Mouse (Mus musculus) retina, embryonic 14.5 days (tissue): ENCODE measurements around the gene Kcnc4.

Source experiments
- DNase-seq: peaks from one replicate; pipeline ENCODE4 v3.0.0-alpha.2; 2015; ENCODE audit warnings: low spot score

Gene Kcnc4

GRCm38 (mm10) chr3:107459196-107459772 is at the start of gene Kcnc4:
Gene Kcnc4 (minus strand): TSS chr3:107459552.
- DNase-seq: peak; percentile 42

- DNase-seq: no peak
Measured at GRCm38 (mm10) chr3:107508696-107509095, 49.3 kb upstream of the Kcnc4 start.

DNA sequence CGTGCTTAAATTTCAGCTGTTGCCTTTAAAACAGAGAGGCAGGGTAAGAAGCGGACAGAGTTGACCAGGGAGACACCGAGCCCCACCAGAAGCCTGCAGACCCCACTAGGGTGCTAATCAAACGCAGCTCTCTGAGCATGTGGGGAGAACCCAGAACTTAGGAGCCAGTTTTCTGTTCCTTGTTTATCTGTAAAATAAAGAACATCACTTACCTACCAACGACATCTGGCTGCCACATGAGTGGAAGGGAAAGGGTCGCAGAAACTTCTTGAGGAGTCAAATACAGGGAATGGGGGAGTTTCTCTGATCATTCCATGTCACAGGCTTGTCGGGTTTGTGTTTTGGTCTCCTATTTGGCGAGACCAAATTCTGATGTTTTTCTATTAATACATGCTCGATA is 48.6 kb upstream of the Kcnc4 start:
- no peak for DNase-seq

DNA sequence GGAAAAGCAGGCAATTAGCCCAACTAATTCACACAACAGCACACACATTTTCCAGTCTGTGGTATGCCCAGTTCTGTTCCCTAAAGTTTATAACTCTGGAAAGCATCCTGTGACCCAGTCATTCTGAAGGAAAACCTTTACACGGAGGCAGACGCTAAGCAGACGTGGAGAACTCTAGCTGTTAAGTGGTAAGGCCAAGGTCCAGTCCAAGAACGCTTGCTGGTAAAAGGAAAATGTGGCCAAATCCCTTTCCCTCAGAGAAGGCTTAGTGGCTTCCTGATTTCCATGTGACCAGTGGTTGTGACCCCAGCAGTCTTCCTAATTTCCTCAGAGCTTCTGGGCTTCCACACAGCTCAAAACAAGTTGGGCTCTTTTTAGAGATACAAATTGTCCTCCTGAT is 47.2 kb upstream of the Kcnc4 start:
- DNase-seq: no peak

DNA sequence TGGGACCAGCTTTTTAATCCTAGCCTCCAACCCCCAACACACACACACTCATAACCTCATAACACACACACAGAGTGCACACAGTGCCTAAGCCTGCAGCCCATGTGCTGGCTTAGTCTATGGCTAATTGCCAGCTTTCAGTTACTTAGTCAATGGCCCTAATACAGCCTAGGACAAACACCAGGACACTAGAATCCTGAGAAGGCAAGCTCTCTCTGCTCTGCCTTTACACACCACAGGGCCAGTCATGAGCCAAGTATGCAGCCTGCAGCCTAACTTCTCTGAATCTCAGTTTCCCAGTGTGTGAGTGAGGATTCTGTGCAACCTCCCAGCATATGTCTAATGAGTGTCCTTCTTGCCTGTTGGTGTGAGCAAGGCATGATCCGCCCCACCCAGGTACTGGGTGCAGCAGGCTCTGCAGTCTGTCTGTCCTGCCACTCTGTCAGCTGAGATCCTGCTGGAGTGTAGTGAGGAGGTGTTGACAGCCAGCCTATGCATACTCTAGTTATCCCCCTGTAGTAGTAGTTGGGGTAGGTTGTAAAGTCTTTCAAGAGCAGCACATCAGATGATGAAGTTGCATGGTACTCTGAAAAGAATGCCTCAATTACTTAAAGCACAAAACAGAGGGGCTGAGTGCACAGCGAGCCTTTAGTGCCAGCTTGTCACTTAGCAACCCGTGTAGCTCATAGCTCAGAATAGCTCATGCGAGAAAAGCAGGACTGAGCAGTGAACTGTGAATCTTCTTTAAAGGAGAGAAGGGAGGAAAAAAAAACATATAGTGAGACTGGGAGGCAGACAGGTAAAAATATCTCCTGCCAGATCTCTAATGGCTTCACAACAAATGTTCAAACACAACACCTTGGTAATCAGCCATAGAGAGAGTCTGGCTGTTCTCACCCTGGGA is 46.4 kb upstream of the Kcnc4 start:
- peak; percentile 71 for DNase-seq

DNA sequence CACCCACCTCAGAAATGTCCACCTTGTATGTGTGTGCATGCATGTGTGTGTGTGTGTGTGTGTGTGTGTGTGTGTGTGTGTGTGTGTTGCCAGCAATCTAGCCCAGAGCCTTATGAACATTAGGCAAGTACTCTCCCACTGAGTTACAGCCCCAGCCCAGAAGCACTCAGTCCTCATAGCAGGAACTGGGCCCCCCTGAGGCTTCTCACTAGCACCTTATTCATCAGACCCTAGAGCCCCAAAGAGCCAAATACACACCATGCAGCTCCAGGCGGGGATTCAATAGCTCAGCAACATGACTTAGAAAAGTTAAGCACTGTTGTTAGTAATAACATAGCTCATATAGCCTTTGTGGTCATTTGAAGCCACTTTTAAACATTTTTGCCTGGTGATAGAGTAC is 45.2 kb upstream of the Kcnc4 start:
- DNase-seq: no peak

DNA sequence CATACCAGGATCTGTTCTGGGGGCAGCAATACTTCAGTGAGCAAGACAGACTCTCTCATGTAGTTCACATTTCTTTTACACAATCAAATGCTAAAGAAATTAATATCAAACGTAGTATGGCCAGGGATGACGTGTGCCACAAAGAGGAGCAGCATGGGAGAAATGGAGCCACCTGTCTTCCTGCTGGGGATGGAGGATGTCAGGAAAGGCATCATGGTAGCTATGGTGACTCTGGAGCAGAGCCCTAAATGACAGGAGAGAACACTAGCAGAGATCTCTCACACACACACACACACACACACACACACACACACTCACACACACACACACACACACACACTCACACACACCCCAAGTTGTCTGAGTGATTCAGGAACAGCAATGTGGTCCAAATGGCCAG is 44.4 kb upstream of the Kcnc4 start:
- no peak for DNase-seq

DNA sequence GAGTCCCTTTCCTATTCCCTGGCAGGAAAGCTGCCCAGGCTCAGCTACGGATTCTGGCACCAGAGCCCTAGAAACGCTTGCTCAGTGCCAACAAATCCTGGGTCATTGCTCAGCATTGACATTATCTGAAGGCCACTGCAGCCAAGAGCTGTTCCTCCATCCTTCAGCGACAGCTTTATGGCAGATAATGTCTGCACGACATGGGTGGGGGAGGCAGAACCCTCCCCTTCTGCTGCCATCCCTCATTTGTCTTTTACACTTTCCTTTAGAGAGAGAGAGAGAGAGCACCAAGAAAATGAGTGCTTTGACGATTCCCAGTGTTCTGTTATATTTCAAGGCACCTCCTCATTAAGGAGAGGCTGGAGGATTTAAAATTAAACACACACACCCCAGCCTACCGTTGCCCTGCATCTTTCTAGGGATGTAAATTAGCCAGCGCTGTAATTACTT is 42.4 kb upstream of the Kcnc4 start:
- no peak for DNase-seq

DNA sequence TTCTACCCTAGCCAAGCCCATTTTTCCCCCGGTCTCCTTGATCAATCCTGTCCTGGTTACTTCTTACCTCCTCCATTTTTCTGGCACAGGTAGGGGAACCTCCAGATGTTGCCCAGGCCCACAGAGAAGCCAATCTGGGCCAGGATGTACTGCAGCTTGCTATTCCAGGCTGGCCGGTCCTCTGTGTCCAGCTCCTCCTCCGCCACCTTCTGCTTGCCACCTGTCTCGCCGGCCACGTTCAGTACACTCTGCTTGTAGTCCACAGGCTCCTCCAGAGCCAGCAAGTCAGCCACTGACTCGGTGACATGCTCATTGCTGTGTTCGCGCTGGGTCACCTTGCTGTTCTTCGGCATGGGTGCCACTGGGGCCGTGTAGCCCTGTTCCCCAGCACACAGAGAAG is 40.9 kb upstream of the Kcnc4 start:
- no peak for DNase-seq

- peak; percentile 40 for DNase-seq
Measured at GRCm38 (mm10) chr3:107496086-107496850, 36.9 kb upstream of the Kcnc4 start.

DNA sequence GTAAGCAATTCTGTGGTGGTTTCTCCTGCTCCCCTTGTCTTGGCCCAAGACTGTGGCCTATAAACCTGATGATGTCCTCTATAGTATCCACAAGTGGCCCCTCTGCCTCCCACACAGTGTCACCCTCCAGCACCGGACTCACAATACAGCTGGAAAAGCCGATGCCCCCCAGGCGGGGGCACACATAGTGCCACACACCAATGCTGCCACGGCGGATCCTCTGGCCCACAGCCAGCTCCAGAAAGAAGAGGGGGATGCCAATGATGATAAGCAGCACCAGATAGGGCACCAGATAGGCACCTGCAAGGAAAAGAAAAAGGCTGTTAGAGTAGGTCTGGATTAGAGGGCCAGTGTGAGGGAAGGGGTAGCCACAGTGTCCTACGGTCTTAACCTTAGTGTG is 36.2 kb upstream of the Kcnc4 start:
- no peak for DNase-seq

- DNase-seq: no peak
Measured at GRCm38 (mm10) chr3:107491459-107491858, 32.1 kb upstream of the Kcnc4 start.

DNA sequence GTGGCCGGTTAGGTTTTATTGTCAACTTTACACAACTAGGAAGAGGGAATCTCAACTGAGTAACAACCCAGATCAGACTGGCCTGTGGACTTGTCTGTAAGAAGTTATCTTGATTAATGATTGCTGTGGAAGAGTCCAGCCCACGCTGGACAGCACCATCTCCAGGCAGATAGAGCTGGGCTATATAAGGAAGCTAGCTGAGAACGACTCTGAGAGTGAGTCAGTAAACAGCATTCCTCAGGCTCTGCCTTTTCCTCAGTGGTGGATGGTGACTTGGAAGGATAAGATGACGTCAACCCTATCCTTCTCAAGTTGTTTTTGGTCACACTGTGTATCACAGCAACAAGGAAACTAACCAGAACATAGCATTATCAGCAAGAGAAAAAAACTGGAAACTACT is 29.3 kb upstream of the Kcnc4 start:
- DNase-seq: no peak

GRCm38 (mm10) chr3:107483290-107483689 is 23.9 kb upstream of the Kcnc4 start:
- DNase-seq: peak; percentile 47

- peak; percentile 23 for DNase-seq
Measured at GRCm38 (mm10) chr3:107480660-107481059, 21.3 kb upstream of the Kcnc4 start.

GRCm38 (mm10) chr3:107472198-107472597 is 12.8 kb upstream of the Kcnc4 start:
- DNase-seq: peak; percentile 81

GRCm38 (mm10) chr3:107469059-107469458 is 9.7 kb upstream of the Kcnc4 start:
- no peak for DNase-seq

- DNase-seq: no peak
Measured at GRCm38 (mm10) chr3:107468106-107468505, 8.8 kb upstream of the Kcnc4 start.

DNA sequence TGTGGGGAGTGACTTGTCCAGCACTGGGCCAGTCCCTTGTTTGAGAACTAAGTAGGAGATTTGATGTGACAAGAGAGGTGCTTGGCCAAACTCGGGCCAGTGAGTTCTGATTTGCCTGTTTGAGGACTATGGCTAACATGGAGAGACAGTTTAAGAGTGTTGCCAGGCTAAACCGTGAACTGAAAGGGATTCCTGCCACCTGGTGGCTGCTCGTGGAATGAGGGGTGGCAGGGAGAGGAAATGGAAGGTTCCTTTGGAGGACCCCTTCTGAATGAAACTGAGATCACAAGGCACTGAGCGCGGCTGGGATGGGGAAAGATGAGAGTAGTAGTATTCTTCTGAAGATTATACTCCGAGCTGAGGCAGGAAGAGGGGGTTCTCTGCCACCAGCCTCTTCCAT is 7.2 kb upstream of the Kcnc4 start:
- peak; percentile 89 for DNase-seq

DNA sequence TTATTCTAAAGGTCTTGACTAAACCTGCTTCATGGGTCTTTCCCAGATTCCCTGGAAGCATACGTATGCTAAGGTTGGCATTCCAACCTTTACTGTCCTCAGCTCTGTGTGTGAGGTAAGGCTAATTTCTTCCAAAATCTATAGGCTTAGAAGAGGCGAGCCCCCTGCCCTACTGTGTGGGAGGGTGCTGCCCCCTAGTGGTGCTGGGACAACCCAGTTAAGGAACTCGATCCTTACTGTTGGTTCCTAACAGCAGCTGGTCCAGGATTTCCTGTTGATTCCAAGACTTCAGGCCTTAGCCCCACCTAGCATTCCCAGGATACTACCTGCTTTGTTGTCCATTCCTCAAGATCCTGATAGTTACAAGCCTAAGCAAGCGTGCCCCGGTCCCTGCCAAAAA is 2.8 kb upstream of the Kcnc4 start:
- DNase-seq: peak; percentile 84

DNA sequence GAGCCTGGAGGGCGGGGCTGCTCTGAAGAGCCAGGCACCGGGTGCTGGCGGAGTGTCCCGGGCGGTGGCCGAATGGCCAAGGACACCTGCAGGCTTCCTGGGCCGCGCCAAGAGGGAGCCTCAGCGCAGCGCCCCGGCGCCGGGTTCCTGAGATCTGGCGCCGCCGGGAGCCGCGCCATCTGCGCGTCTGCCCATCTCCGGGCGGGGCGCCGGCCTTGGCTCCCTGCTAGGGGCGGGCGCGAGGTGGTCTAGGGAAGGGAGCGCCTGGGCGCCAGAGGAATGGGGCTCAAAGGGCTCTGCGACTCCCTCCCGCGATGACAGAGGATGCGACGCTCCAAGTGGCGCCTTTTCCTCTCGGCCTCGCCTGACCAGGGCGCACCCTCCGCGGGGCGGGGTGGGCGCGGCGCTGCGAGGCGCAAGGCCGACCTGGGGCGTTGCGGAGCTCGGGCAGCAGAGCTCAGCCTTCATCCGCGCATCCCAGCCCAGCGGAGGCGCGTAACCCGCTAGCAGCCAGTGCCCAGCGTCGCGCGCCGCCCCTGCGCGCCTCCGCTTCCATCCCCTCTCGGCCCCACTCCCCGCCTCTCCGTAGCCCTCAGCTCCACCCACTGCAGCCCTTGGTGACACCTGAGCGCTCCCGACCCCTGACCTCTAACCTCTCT is 550 bp upstream of the Kcnc4 start:
- peak; percentile 54 for DNase-seq

- peak; percentile 49 for DNase-seq
Measured at GRCm38 (mm10) chr3:107458528-107459195, 690 bp downstream of the Kcnc4 start.
